Mouse (Mus musculus) liver, postnatal 0 days (tissue): ENCODE results near the gene Cdh12.

Experiments
- CTCF ChIP-seq: sonication (generic); IDR thresholded peaks from 2 replicates; pipeline ENCODE4 v1.5.1; 2016; ENCODE audit warnings: antibody characterized with exemption, low read depth
- EP300 ChIP-seq: IDR thresholded peaks from 2 replicates; pipeline ENCODE4 v1.6.1; 2016; ENCODE audit warnings: antibody characterized with exemption, low read depth, mild to moderate bottlenecking

DNA sequence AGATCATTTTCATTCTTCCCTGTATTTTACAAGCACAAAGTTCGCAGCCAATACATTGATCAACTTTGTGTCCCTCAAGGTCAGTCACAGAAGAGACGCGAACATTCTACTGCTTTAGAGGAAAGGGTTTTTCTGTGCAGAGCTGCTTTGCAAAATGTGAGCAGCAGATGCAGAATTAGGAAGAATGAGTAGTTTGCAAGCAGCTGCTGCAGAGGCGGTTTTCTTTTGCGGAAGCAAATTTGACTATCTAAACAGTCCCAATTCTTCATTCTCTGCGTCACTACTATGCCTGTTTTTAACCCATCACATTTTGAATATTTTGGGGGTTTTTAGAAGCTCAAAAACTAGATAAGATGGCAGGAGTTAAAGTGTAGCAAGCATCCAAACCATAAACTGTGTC lies 956.1 kb downstream of the Cdh12 start:
- TF ChIP-seq CTCF: no peak
- TF ChIP-seq EP300: no peak
